Mouse (Mus musculus) midbrain, postnatal 0 days (tissue): ENCODE measurements around the gene Gm21312. TPM values are rescaled to one million over a fixed set of nuclear protein-coding genes. Genes with fewer than 3 reads are reported as not detected.

ENCODE experiments used
- ATAC-seq: fragments of 200-750 bp; cut with Nextera tagmentation; 2 replicates; pipeline ENCODE4 v1.8.0; 2017; ENCODE audit warnings: moderate number of reproducible peaks, mild to moderate bottlenecking, moderate TSS enrichment, moderate library complexity; ENCODE audit not compliant: low FRiP score
- DNase-seq: peaks from one replicate; pipeline ENCODE4 v3.0.0-alpha.2; 2015; ENCODE audit warnings: low spot score
- H3K27ac ChIP-seq: fragments of 300-500 bp; sonication (generic); 2 replicates; pipeline ENCODE4 v1.5.1; 2014; ENCODE audit warnings: low read depth, mild to moderate bottlenecking, low read length, mixed read lengths
- H3K27me3 ChIP-seq: fragments of 300-500 bp; sonication (generic); 2 replicates; pipeline ENCODE4 v1.6.1; 2014; ENCODE audit warnings: low read length, control low read depth, mixed read lengths; ENCODE audit not compliant: insufficient read depth
- H3K36me3 ChIP-seq: fragments of 300-500 bp; sonication (generic); 2 replicates; pipeline ENCODE4 v1.6.1; 2014; ENCODE audit warnings: low read length, control low read depth, mixed read lengths; ENCODE audit not compliant: insufficient read depth
- H3K4me1 ChIP-seq: fragments of 300-500 bp; sonication (generic); 2 replicates; pipeline ENCODE4 v1.6.1; 2014; ENCODE audit warnings: mild to moderate bottlenecking, control low read depth, antibody characterized with exemption, low read length, mixed read lengths; ENCODE audit not compliant: insufficient read depth
- H3K4me2 ChIP-seq: fragments of 300-500 bp; sonication (generic); 2 replicates; pipeline ENCODE4 v1.6.1; 2014; ENCODE audit warnings: low read depth, mild to moderate bottlenecking, low read length, mixed read lengths; ENCODE audit not compliant: poor library complexity, severe bottlenecking
- H3K4me3 ChIP-seq: fragments of 300-500 bp; sonication (generic); 2 replicates; pipeline ENCODE4 v1.5.1; 2014; ENCODE audit warnings: low read depth, mild to moderate bottlenecking, low read length, moderate library complexity
- H3K9ac ChIP-seq: fragments of 300-500 bp; sonication (generic); replicated peaks from 2 replicates; pipeline ENCODE4 v1.6.1; 2014; ENCODE audit warnings: mild to moderate bottlenecking, low read length, moderate library complexity, mixed read lengths; ENCODE audit not compliant: poor library complexity, severe bottlenecking
- H3K9me3 ChIP-seq: fragments of 300-500 bp; sonication (generic); 2 replicates; pipeline ENCODE4 v1.6.1; 2016; ENCODE audit warnings: low read length, control low read depth
- CTCF ChIP-seq: IDR thresholded peaks from 2 replicates; pipeline ENCODE4 v1.5.1; 2016; ENCODE audit warnings: antibody characterized with exemption, mild to moderate bottlenecking
- WGBS: fragments of 180-500 bp; shearing (Covaris S2); extraction: QIAGEN DNeasy Blood & Tissue Kit; methylation state at CpG from one replicate; pipeline ENCODE4 v1.1.7; 2014; 5-methylcytosine and 5-hydroxymethylcytosine counted together
- polyA plus RNA-seq: library from polyadenylated mRNA; unstranded; fragments of >200 nt; fragmentation: Nextera tagmentation; extraction: Ambion mirVana; gene quantifications from 2 replicates; pipeline ENCODE4 v1.2.1, GENCODE M21; 2015
- total RNA-seq: library from RNA; depleted of rRNA; stranded (reverse); fragments of >200 nt; gene quantifications from 2 replicates; pipeline ENCODE4 v1.2.3, GENCODE M21; 2014; rRNA removed

Gm21312 gene
- total and polyA plus RNA-seq, 2 experiments from 2014 or later = not detected

DNA sequence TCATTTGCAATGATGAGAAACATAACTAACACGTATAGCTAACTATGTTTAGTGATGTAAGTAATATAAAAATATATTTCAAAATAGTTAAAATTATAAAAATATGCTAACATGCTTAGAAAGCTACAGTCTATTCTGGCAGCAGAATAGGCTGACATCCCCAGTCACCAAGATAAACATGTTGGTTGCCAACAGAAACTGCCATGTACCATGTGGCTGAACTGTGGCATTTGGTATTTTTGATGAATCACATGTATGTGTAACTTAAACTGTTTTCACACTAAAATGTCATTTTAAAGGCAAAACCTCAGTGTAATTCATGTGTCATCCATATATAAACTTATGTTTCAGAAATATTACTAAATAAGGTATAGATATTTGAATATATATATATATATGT is 32.8 kb downstream of the Gm21312 start:
- H3K9me3 ChIP-seq = no peaks in the 10 kb centered on the region
- no peak overlapping the region for H3K9ac ChIP-seq
- DNase-seq (no peak), ATAC-seq (no peak)
- 83% methylated on average over 1 of the region's 1 CpGs for WGBS
- H3K4me2 ChIP-seq = no peak overlapping the region
- no peaks in the 10 kb centered on the region for H3K27me3 ChIP-seq
- H3K4me1 ChIP-seq = no peaks in the 10 kb centered on the region
- TF ChIP-seq CTCF = no peak
- no peak overlapping the region for H3K27ac ChIP-seq
- H3K36me3 ChIP-seq = no peaks in the 10 kb centered on the region
- H3K4me3 ChIP-seq = no peak overlapping the region

DNA sequence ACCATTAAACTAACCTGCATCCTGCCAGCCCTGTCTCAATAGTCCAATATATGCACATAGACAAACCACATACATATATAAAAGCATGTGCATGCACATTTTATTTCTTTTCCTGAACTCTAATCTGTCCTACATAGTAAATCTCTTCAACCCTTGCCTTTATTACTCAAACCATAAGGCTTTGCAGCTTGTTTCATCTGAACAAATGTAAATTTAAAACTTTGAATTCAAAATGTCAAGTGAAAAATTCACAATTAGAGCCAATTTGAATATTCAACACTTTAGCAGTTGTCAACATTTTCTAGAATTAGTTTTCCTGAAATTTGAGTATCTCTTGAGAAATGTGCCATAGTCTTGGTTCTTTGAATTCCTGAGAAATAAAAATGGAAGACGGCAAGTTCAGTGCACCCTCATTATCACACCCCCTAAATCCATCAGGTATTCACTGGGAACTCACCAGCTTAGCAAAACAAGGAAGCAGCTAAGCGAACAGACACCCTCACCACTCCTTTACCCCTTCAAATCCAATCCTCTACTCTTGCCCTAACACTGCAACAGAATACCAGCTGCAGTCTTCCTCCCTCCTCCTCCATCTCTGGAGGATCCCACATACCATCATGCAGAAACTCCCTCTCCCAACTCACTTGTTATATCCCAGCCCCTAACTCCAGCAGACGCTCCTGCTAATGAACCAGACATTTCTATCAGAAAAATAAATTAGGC is 33.6 kb downstream of the Gm21312 start:
- no peak for TF ChIP-seq CTCF
- Histone ChIP-seq H3K9me3 (no peaks in the 10 kb centered on the region), H3K27ac (no peak overlapping the region), H3K4me3 (no peak overlapping the region), H3K36me3 (no peaks in the 10 kb centered on the region), H3K4me2 (no peak overlapping the region), H3K9ac (no peak overlapping the region), H3K4me1 (no peaks in the 10 kb centered on the region), H3K27me3 (no peaks in the 10 kb centered on the region)
- DNase-seq (no peak), ATAC-seq (no peak)
- 85% methylated on average over 3 of the region's 3 CpGs for WGBS

DNA sequence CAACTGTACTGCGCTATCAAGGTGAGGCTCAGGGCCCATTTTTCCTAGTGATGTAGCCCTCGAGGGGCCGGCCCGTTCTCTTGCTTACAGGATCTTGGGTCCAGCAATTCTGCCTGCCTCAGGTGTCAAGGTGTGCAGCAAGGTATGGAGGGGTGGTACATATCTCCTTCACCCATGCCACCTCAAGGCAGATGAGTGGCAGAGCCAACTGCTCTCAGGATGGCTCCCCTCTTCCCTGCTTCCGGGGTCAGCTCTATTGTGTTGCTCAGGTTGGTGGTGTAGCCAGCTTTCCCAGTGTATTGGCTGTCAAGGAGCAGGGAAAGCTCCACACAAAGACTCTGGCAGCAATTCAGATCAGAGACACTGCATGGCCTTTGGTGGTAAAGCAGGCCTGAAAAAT is 37.7 kb downstream of the Gm21312 start:
- ATAC-seq (no peak), DNase-seq (no peak)
- Histone ChIP-seq H3K9ac (no peak overlapping the region), H3K9me3 (no peaks in the 10 kb centered on the region), H3K27me3 (no peaks in the 10 kb centered on the region), H3K36me3 (no peaks in the 10 kb centered on the region), H3K4me2 (no peak overlapping the region), H3K4me3 (no peak overlapping the region), H3K4me1 (no peaks in the 10 kb centered on the region), H3K27ac (no peak overlapping the region)
- WGBS = 92% methylated on average over 5 of the region's 5 CpGs
- TF ChIP-seq CTCF = no peak

DNA sequence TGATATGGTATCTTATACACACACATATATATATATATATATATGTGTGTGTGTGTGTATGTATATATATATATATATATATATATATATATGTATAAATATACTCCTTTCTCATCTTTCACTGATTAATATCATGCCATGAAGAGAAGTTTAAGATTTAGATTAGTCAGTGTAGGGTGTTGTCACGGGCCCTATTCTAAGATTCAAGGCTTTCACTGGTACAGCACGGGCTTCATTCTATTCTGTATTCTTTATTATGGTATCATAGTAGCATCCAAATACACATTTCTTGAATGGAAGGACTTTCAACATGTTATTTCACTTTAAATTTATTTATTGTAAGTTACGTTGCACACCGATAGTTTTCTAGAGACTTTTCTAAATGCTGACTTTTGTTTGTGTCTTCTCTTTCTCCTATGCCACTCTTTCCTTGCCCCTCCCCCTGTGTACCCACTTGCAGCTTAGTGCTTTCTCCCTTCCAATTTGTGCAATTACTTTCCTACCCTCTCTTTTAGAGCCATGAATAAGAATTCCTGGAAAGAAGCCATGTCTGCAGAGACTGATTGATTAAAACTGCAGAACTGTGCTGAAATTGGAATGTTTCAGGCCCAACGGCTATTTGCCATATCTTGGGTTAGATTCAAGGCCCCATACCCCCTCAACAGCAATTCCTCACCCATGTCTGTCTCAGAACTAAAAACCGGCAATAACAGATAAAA is 43.6 kb downstream of the Gm21312 start:
- no peak overlapping the region for H3K4me3 ChIP-seq
- peak; percentile 5 for DNase-seq
- no peak overlapping the region for H3K27ac ChIP-seq
- no peak for TF ChIP-seq CTCF
- H3K4me2 ChIP-seq = no peak overlapping the region
- 88% methylated on average over 6 of the region's 6 CpGs for WGBS
- H3K4me1 ChIP-seq = no peaks in the 10 kb centered on the region
- H3K27me3 ChIP-seq = no peaks in the 10 kb centered on the region
- no peaks in the 10 kb centered on the region for H3K9me3 ChIP-seq
- no peaks in the 10 kb centered on the region for H3K36me3 ChIP-seq
- H3K9ac ChIP-seq = no peak overlapping the region
- ATAC-seq = no peak

Other genes with a start within 250 kb of the Gm21312 start
- not detected in 2 replicates for gene Gm21293, start 34.0 kb upstream of the Gm21312 start, total RNA-seq
- not detected in 2 replicates for gene Gm21293, start 34.0 kb upstream of the Gm21312 start, polyA plus RNA-seq
- not detected in 2 replicates for gene Gm6763, start 25.5 kb upstream of the Gm21312 start, total RNA-seq
- not detected in 2 replicates for gene Gm6763, start 25.5 kb upstream of the Gm21312 start, polyA plus RNA-seq
- not detected in 2 replicates for gene Gm8764, start 17.0 kb upstream of the Gm21312 start, total RNA-seq
- gene Gm8764, start 17.0 kb upstream of the Gm21312 start, polyA plus RNA-seq = not detected in 2 replicates
- gene Gm21304, start 8.5 kb upstream of the Gm21312 start, total RNA-seq = not detected in 2 replicates
- not detected in 2 replicates for gene Gm21304, start 8.5 kb upstream of the Gm21312 start, polyA plus RNA-seq
- not detected in 2 replicates for gene Gm20765, start 8.5 kb downstream of the Gm21312 start, total RNA-seq
- not detected in 2 replicates for gene Gm20765, start 8.5 kb downstream of the Gm21312 start, polyA plus RNA-seq
- gene Gm4340, start 17.0 kb downstream of the Gm21312 start, total RNA-seq = not detected in 2 replicates
- gene Gm4340, start 17.0 kb downstream of the Gm21312 start, polyA plus RNA-seq = not detected in 2 replicates